In the genomic region with DNA sequence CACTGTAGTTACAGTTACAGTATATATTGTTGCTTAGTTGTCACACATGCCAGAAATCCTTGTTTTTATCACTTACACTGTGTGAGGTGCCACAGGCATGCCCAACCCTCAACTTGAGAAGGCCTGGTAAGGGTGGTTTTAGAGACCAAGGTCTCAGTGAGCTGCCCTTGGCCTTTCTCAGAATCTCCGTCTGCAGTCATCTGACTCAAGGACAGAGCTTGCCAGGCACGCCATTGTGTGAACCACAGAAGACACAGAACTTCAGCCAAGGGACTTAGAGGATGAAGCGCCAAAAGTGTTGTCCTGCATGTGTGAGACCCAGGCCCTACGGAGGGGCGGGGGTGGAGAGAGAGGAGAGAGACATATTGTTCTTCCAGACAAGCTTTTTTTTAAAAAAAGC, we compare ENCODE assay signal across 24 mouse cellular contexts. TPM values are rescaled to one million over a fixed set of nuclear protein-coding genes. Genes with fewer than 3 reads are reported as not detected.
DNase-seq lines count a peak whose midpoint lies in the region; ATAC-seq lines count a peak whose summit lies in the region.
"Had no signal": no experiment of that assay in that cellular context is flagged by ENCODE, and none has a peak within 500 bp of the region (broad histone marks: within the 10 kb centered on the region; RNA-seq: fewer than 3 reads in every experiment).

No protein-coding gene starts in this region.

- H3K4me2 ChIP-seq in midbrain, embryonic 11.5 days = no peak overlapping the region
- H3K4me2 ChIP-seq: embryonic facial prominence, embryonic 12.5 days; embryonic facial prominence, embryonic 15.5 days; heart, embryonic 13.5 days; hindbrain, embryonic 15.5 days had no signal

- no peak overlapping the region for H3K4me3 ChIP-seq in midbrain, embryonic 11.5 days (ENCODE audit: low read depth, low read length)
- H3K4me3 ChIP-seq: embryonic facial prominence, embryonic 12.5 days; embryonic facial prominence, embryonic 15.5 days; heart, embryonic 10.5 days; heart, embryonic 13.5 days; hindbrain, embryonic 15.5 days had no signal

- DNase-seq in adrenal gland, adult (ENCODE audit: inconsistent age in 2 of 2, low spot score in 1 of 2) = peak; percentile 84 to 88
- no peak for DNase-seq in adrenal gland, postnatal 4 days (ENCODE audit: low spot score in 2 of 2)
- DNase-seq in adrenal gland, adult 2 months = peak; percentile 86
- DNase-seq in adrenal gland, postnatal 14 days = peak; percentile 68
- DNase-seq in midbrain, embryonic 11.5 days (ENCODE audit: low spot score, missing footprints) = no peak
- DNase-seq in heart, adult 9 months (ENCODE audit: low spot score in 2 of 2) = no peak
- DNase-seq: cerebellum, adult 11 months; cerebellum, adult 2 months; cerebellum, adult 9-11 months; cerebellum, postnatal 25 days; forebrain, postnatal 0 days; gastrocnemius, postnatal 25 days; heart, adult 18-20 months; heart, postnatal 14 days; heart, postnatal 4 days had no signal

- ATAC-seq in monocyte, adult 5-6 weeks (replicated peaks; ENCODE audit: insufficient number of reproducible peaks, low FRiP score, low TSS enrichment, poor library complexity, severe bottlenecking) = 0 out of 2 replicates have a peak, but pooled peaks have one; percentile 15
- ATAC-seq in midbrain, embryonic 11.5 days (ENCODE audit: low FRiP score) = no peak
- ATAC-seq: activated CD4-positive, CD25-positive, alpha-beta regulatory T cell, adult 4 months; forebrain, embryonic 14.5 days; forebrain, postnatal 0 days had no signal

- H3K4me1 ChIP-seq in midbrain, embryonic 11.5 days (ENCODE audit: control insufficient read depth, insufficient read depth, low read length) = no peaks in the 10 kb centered on the region
- H3K4me1 ChIP-seq: embryonic facial prominence, embryonic 12.5 days; embryonic facial prominence, embryonic 15.5 days; heart, embryonic 10.5 days; hindbrain, embryonic 15.5 days had no signal

- no peak overlapping the region for H3K27ac ChIP-seq in midbrain, embryonic 11.5 days (ENCODE audit: low read depth, low read length)
- H3K27ac ChIP-seq: embryonic facial prominence, embryonic 12.5 days; embryonic facial prominence, embryonic 15.5 days; heart, embryonic 10.5 days; heart, embryonic 13.5 days; hindbrain, embryonic 15.5 days had no signal

- peaks cover 19% of the 10 kb centered on the region for H3K36me3 ChIP-seq in midbrain, embryonic 11.5 days (ENCODE audit: control insufficient read depth, insufficient read depth, low read length)

- H3K9ac ChIP-seq in midbrain, embryonic 11.5 days (ENCODE audit: low read length) = no peak overlapping the region
- H3K9ac ChIP-seq: embryonic facial prominence, embryonic 12.5 days; embryonic facial prominence, embryonic 15.5 days; forebrain, postnatal 0 days; heart, embryonic 13.5 days; hindbrain, embryonic 15.5 days had no signal

- no peaks in the 10 kb centered on the region for H3K27me3 ChIP-seq in midbrain, embryonic 11.5 days (ENCODE audit: control insufficient read depth, insufficient read depth, low read length)
- H3K27me3 ChIP-seq: embryonic facial prominence, embryonic 12.5 days; embryonic facial prominence, embryonic 15.5 days; heart, embryonic 13.5 days; hindbrain, embryonic 15.5 days had no signal

- WGBS in midbrain, embryonic 11.5 days = 95% methylated on average over 5 of the region's 5 CpGs

- no peaks in the 10 kb centered on the region for H3K9me3 ChIP-seq in midbrain, embryonic 11.5 days (ENCODE audit: control insufficient read depth, low read length)
- H3K9me3 ChIP-seq: embryonic facial prominence, embryonic 15.5 days; heart, embryonic 10.5 days; heart, embryonic 13.5 days; hindbrain, embryonic 15.5 days had no signal

RNA-seq across cellular contexts. Expression of a gene that starts 6.0 kb away (rescaled TPM):
- 100 to 1,000 TPM; 212 to 217 TPM for total RNA-seq in adrenal gland, postnatal 4 days (2021)
- 100 to 1,000 TPM; 202 to 222 TPM for total RNA-seq in adrenal gland, adult 2 months (2021)
- 40.0 and 49.8 TPM in 2 replicates for polyA plus RNA-seq in adrenal gland, adult 2 months (2012; rRNA removed)
- 164 and 180 TPM in 2 replicates for total RNA-seq in adrenal gland, postnatal 14 days (2021)
- 97.8 to 145 TPM (median 119 TPM) in 3 replicates for total RNA-seq in monocyte, adult 5-6 weeks (2017)
- polyA plus RNA-seq in midbrain, embryonic 11.5 days (2014; fragmentation: Nextera tagmentation; extraction: Ambion mirVana) = 182 and 198 TPM in 2 replicates

RNA-seq across cellular contexts. Expression of a gene that starts 40.1 kb away (rescaled TPM):
- total RNA-seq in adrenal gland, postnatal 4 days (2021) = 1 to 10 TPM; 3.7 to 4.5 TPM
- total RNA-seq in adrenal gland, adult 2 months (2021) = 1 to 10 TPM; 1.8 to 2.0 TPM
- 3.4 and 3.7 TPM in 2 replicates for polyA plus RNA-seq in adrenal gland, adult 2 months (2012; rRNA removed)
- total RNA-seq in adrenal gland, postnatal 14 days (2021) = 1.8 and 2.0 TPM in 2 replicates
- total RNA-seq in monocyte, adult 5-6 weeks (2017) = not detected in 3 replicates
- polyA plus RNA-seq in midbrain, embryonic 11.5 days (2014; fragmentation: Nextera tagmentation; extraction: Ambion mirVana) = 0.94 TPM in 2 replicates
- total RNA-seq: heart, adult 18-20 months had no signal

RNA-seq across cellular contexts. Expression of a gene that starts 40.1 kb away (rescaled TPM):
- 1 to 10 TPM; 5.6 to 6.7 TPM for total RNA-seq in adrenal gland, postnatal 4 days (2021)
- 1 to 10 TPM; 2.7 to 2.8 TPM for total RNA-seq in adrenal gland, adult 2 months (2021)
- polyA plus RNA-seq in adrenal gland, adult 2 months (2012; rRNA removed) = 4.0 and 4.3 TPM in 2 replicates
- total RNA-seq in adrenal gland, postnatal 14 days (2021) = 3.6 and 3.8 TPM in 2 replicates
- 0.57 to 0.85 TPM in 2 of 3 replicates, not detected in the other for total RNA-seq in monocyte, adult 5-6 weeks (2017)
- 0.44 and 0.48 TPM in 2 replicates for polyA plus RNA-seq in midbrain, embryonic 11.5 days (2014; fragmentation: Nextera tagmentation; extraction: Ambion mirVana)
- total RNA-seq: gastrocnemius, postnatal 25 days had no signal
- polyA plus RNA-seq: activated CD4-positive, CD25-positive, alpha-beta regulatory T cell, adult 4 months; forebrain, embryonic 11.5 days had no signal

Comparison
In these comparisons a context has a peak if more than half of its experiments do, and no peak if none do; other contexts are left out.
1. DNase-seq: peak in adrenal gland, adult (2 of 2), adrenal gland, adult 2 months (single experiment) and adrenal gland, postnatal 14 days (single experiment); none in adrenal gland, postnatal 4 days (0 of 2), midbrain, embryonic 11.5 days (single experiment) and heart, adult 9 months (0 of 2).